Mouse (Mus musculus) cortical plate, adult 2 months (tissue): ENCODE measurements around the gene 1700028J19Rik.

Experiments
- CTCF ChIP-seq: fragments of 200-500 bp; IDR thresholded peaks from 2 replicates; pipeline ENCODE4 v1.5.1; 2011; ENCODE audit warnings: mild to moderate bottlenecking, control low read depth, low read length; ENCODE audit not compliant: insufficient read depth; ENCODE audit errors: extremely low read depth
- POLR2A ChIP-seq: fragments of 200-500 bp; IDR thresholded peaks from 2 replicates; pipeline ENCODE4 v1.6.1; 2011; ENCODE audit warnings: mild to moderate bottlenecking, low read length, control low read depth; ENCODE audit not compliant: insufficient read depth; ENCODE audit errors: extremely low read depth

DNA sequence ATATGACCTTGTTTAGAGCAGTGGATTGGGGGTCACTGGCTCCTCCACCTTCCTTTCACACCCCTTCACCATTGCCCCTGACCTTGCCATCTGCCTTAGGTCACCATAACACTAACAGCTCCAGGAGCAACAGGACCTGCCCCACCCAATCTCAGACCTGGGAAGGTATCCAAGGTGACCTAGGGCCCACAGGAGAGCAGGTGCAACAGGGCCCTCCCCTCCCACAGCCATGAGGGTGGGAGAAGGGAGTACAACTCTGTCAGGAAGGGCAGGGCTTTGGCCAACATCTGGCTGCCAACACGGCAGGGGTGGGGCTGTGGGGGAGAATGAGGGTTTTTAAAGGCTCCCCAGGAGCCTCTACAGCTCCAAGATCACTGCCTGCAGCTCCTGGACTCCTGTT is 21.4 kb downstream of the 1700028J19Rik start, which contains the start of gene Klk1:
- TF ChIP-seq CTCF (no peak), POLR2A (no peak)
